Mouse (Mus musculus): ENCODE data around the gene Gsg1.

The Gsg1 gene

DNA sequence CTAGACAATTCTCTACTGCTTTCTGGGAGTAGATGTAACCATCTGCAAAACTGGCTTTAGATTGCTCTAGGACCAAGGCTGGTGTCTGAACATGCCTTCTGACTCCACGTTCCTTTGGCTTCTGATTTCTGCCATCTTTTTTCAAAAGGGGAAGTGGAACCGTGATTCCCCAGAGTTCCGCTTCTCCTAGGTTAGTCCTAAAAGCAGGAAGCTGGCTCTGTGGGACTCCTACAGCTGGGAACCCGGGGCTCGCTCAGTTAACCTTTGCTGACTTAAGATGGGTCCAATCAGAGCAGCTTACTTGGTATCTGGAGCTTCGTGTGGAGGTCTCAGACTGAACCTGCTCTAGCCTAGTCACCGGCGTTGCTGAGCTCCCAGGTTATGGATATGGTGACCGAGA is 7.0 kb upstream of the Gsg1 start:
- no peak for DNase-seq (ENCODE audit: low spot score in 2 of 2)

DNA sequence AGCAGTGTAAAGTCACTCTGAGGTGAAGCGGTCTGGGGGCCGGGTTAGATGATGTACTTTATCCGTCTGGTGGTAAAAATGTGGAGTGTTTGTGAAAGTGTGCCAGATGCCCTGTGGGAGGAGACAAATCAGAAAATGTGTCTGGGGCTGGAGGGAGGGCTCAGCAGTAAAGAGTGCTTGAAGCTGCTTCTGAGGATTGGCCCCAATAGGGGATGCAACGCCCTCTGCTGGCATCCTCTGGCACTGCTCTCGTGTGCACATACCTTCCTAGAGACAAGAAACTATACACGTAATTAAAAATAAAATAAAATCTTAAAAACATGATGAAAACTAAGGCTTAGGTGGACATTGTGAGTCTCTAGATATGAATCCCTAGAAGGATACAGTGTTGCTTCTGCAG is 6.3 kb upstream of the Gsg1 start:
- no peak for DNase-seq (ENCODE audit: low spot score in 2 of 2)

DNA sequence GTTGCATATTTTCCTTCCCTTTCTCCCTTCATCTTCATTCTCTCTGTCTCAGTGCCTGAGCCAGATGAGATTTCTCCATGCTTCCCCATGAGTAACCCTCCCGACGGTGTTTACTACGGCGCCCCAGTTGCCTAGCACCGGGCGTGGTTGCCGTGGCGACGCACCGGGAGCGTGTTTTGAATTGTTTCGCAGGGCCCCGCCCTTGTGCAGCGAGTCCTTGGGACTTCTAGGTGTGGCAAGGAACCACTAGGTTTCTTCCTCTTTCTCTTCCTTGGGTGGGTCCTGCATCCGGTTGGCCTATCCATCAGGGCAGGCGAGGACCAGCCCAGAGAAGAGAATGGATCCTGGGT is 1.4 kb downstream of the Gsg1 start:
- DNase-seq (ENCODE audit: low spot score in 2 of 2), result peak; percentile 87 to 89

DNA sequence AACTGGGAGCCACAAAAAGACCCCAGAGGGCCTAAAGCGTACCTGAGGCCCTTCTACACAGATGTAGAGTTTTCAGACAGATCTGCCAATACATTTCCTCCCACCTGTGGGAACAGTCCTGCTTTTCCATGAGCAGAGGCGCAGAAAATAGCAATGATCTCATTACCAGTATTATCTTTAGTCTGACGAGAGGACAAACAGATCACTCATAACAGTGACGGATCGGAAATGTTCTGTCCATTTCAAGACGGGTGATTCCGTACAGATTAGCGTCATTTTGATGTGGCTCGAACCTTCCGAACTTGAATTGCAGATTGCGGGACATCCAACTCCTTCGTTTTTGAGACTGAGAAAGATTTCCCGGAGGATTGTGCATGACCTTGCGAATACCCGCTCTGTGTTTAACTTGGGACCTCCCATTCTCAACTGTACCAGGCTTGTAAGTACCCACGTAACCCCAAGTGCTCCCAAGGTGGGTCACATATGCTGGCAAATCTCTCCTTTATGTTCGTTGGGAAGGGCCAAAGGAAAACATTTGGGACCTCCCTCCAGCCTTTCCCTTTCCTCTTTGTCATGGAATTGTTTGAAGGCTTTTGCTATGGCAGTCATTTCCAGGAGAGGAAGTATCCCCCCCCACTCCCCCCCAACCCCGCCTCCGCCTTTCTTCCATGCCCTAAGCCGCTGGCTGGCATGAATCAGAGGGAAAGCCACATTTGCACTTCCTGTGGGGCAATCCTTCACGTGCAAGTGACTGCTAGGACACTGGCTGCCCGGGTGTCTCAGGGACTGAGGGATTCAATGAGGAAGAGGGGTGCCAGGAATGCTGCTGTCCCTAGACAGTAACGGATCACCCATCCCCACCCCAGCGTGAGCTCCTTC is 2.1 kb downstream of the Gsg1 start:
- DNase-seq (ENCODE audit: low spot score in 2 of 2), result no peak

DNA sequence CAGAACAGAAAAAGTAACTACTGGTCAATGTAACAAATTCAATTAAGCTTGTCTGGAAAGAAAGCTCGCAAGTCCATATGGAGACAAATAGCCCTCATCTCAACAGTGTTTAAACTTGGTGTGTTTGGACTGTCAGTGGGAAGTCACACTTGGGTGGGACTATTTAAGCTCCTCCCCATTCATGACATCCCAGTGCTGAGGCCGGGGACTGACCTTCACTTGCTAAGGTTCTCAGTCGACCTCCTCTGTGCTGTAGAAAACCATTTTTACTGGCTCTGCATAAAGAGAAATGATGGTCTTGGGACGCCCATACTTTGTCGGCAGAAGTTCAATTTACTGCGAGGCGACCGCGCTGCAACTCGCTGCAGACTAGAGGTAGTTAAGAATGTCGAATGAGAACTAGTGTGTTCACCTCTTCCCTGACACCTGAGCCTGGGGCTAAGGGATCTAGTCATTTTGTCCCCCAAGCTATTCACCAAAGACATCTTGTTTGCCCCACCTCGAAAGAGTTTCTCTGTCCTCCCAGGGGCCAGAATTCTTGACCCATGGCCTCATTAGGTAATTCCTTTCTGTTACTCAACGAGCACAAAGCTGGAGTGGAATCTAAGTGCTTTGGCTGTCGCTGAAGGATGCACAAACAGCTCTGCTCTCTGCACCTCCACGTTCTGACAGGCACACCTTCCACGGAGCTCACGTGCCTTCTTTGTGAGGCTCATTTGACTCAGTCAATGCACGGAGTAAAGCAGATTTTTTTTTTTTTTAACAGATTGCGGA is 3.0 kb downstream of the Gsg1 start:
- peak in 1 of 2 experiments; percentile 20 for DNase-seq (ENCODE audit: low spot score in 2 of 2)

DNA sequence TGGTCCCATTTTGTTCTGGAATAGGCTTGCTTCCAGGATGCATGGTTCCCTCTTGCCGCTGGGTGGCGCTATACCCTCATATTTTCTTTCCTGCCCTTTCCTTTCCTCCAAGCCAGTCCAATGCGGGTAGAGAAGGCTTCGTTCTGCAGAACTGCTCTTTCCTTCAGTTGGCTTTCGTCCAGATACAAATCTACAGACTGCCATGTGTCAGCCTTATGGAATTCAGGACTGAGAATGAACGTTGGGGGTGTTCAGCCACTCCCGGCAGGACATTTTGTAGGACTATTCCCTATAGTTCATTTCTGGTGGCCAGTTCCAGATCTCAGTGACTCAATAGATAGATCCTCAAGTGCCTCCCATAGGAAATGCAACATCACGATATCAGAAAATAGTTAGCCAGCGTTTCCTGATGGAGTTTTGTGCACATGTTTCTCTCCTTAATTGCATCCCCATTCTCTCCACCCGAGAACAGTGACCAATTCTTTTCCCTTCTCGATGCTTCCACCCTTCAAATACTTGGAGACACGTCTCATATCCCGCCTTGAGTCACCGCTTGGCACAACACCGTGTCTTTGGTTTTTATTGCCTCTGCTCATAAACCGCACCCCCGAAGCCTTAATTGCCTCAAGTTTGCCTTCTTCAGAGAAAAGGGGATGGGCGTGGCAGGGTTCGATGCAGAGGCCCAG is 4.2 kb downstream of the Gsg1 start:
- peak; percentile 65 to 78 for DNase-seq (ENCODE audit: low spot score in 2 of 2)

DNA sequence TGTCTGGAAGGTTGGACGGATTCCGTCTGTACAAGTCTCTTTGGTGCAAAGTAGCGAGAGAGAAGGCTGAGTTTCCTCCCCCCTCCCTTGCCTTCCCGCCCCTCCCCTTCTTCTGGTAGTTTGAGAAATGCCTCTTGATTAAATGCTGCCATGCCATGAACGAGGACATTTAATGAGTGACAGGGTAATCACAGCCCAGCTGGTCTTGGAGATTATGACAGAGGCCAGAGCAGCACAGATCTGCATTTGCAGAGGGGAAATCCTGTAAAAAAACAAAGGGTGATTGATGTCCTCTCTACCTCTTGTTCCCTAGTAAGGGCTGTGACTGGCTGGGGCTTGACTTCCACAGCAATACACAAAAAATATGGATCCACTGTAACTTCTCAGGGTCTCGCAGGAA is 6.3 kb downstream of the Gsg1 start:
- DNase-seq (ENCODE audit: low spot score in 2 of 2), result no peak

DNA sequence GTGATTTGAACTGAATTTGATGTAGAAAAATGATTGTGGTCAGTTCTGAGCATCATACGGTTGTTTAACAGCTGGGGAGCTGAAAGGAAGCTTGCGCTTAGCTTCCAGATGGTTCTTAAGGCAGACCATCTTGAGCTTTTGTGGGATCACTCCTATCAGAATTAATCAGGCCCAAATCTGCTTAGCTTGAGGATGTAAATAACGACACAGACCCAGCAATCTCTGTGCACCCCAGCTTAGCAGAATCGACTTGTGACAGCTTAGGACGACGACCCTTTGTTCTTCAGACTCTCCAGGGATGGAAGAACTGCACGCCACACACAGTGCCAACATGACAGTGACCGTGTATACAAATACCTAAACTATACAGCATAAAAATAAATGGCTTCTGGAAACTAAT is 8.6 kb downstream of the Gsg1 start:
- no peak for DNase-seq (ENCODE audit: low spot score in 2 of 2)

DNA sequence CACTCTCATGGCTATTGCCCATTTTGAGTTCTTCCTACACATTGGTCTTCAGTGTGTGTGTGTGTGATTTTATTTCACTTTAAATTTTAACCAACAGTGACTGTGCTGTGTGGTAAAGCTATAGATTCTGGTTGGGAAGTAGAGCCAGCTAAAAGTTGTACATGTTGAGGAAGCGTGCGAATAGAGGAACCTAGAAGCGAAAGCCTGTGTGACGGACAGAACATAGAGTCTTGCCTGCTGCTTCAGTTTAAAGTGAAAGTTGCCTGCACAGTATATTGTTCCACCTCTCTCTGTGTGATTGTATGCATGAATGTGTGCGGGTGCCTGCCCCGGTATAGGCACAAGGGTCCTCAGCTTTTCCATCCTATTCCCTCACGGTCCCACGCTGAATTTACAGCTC is 13.8 kb downstream of the Gsg1 start:
- no peak for DNase-seq (ENCODE audit: low spot score in 2 of 2)

DNA sequence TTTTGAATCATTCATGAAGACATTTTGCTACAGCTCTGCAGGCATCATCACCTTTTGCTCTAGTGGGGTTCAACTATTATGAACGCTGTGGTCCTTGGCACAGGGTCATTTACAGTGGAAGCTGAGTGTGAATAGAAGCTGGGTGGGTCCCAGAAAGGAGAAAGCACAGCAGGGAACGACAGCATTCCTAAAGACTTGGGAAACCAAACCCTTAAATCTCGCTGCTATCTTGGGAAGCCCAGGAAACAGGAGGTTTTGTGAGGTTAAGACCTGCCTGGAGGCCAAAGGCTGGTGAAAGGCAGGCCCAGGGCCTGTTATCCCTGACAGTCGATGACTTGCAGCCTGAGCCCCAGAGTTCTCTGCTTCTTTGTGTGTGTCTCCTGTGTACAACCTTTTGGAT is 15.9 kb downstream of the Gsg1 start:
- DNase-seq (ENCODE audit: low spot score in 2 of 2), result no peak

DNA sequence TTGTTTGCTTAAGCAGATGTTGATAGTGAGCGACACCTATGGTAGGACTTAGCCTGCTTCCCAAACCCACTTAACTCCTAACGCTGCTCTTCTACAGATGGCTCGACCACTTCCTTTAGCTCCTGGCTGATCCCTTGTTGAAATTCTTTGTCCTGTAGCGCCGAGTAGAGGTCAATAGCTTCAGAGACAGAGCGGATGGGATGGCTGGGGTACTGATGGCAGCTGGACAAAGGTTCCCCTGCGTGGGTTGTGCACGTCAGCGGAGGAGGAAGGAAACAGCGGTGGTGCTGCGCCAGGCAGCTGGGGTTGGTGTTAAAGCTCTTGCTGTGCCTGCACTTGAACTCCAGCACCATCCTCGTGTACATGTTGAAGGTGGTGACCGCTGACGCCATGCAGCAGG is 16.8 kb downstream of the Gsg1 start:
- DNase-seq (ENCODE audit: low spot score in 2 of 2), result no peak

DNA sequence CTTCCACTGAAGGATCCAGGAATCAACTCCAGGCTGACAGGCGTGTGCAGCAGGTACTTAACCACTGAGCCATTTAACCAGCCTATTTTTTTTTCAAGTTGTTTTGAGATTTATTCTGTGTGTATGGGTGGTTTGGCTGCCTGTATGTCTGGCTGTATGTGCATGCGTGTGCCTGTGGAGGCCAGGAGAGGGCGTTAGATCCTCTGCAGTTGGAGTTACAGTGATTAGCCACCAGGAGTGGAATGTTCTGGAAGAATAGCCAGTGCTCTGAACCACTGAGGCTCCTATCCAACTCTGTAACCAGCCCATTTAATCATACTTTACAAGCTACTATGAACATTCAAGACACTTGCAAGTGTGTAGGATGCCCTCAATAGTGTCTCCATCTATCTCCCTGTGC is 17.6 kb downstream of the Gsg1 start:
- no peak for DNase-seq (ENCODE audit: low spot score in 2 of 2)

DNA sequence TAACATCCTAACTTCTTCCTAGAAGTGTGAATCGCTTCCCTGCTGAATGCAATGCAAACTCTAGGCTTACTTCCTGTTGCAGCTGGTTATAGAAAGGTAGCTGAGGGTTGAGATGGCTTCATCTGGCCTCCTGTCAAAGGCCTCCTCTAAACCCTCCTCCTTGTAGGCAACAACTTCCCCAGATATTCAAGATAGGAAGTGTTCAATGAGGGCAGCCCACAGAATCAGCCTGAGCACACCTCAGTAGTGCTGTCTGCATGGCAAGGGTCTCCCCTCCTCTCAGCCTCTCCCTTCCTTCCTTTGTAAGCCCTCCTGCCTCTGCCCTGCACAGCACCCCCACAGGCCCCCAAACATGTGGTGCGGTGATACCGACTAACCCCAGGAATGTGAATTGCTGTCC is 18.4 kb downstream of the Gsg1 start:
- DNase-seq (ENCODE audit: low spot score in 2 of 2), result no peak

DNA sequence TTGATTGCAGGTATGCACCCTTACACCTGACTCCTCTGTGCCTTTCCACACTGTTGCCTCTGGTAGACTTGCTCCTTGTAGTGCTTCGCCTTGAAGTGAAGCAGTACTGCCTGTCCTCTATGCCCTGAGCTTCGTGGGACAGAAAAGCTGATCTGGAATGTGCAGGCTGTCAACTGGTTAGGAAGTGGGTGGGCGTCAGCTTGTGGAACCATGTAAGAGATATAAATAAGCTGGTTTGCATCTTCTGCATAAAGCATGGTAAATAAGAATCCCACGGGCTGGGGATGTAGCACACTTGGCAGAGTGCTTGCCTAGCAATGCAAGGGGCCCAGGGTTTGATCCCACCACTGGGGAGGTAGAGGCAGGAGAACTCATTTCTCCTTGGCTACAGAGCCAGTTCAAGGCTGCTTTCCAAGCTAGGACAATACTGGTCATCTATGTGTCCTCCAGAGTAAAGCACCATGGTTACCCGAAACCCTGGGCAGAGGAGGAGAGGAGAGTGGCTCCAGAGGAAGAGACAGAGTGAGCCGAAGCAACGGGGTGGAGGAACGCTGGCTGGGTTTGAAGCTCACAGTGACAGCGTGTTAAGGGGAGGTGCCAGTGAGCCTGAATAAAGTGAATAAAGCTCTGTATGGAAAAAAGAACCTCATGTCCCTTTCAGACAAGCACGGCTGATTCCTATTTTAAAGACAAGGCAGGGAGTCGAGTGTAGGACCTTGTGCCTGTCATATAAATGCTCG is 21.5 kb downstream of the Gsg1 start:
- DNase-seq (ENCODE audit: low spot score in 2 of 2), result no peak

DNA sequence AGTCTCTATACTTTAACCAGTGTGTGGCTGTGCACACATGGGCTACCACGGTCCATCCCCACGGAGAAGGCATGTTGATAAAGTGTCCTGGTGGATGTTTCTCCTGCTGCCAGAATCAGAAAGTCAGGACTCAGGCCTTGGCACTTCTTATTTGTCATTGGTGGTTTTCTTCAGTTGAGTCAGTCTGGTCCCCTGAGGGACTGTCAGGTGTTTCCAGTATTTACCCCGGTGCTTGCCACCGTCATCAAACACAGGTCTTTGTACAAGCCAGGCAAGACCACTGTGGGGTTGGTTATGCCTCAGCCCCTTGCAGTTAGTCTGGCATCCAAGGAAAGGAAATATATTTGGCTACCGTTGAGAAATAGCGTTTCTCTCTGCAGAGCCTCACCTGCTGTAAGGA is 23.6 kb downstream of the Gsg1 start:
- DNase-seq (ENCODE audit: low spot score in 2 of 2), result no peak

DNA sequence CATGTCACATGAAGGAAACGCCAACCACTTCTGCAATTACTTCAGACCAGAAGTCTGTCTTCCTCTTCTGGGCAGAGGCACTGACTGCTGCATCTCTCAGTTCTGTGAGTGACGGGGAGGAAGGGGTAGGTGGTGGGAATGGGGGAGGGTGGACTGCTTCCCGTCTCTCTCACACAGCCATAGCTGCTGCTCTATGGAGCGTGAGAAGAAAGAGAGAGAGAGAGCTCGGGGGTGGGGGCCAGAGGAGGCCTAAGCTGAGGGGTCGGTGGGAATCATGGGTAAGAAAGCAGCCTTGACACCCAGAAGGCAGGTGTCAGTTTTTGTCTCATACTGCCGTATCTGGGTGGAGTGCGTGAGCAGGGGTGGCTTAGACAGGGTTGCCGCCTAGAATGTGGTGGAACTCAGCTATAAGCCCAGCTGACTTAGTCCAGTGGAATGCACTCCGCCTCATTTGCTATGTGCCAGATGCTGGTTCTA is 25.6 kb downstream of the Gsg1 start:
- no peak for DNase-seq (ENCODE audit: low spot score in 2 of 2)

DNA sequence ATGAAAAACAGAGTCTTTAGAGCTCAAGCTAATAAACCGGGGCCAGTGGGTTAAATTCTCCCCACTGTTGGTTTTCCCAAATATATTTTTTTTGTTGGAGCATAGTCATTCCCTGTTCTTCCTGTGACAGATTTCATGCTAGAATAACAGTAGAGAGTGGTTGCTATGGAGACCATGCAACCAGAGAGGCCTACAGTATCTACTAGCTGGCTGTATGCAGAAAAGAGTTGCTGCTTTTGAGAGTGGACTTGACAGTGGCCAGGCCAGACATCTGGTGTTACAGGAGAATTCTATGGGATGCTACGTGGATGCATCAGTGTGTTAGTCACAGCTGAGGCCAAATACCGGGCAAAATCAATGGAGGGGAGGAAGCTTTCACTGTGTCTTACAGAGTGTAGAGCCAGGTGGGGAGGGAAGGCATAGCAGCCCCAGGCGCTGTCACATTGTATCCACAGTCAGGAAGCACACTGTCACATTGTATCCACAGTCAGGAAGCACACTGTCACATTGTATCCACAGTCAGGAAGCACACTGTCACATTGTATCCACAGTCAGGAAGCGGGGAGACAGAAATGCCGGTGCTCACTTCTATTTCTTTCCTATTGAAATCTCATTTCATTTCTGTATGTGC is 30.2 kb downstream of the Gsg1 start:
- DNase-seq (ENCODE audit: low spot score in 2 of 2), result no peak

DNA sequence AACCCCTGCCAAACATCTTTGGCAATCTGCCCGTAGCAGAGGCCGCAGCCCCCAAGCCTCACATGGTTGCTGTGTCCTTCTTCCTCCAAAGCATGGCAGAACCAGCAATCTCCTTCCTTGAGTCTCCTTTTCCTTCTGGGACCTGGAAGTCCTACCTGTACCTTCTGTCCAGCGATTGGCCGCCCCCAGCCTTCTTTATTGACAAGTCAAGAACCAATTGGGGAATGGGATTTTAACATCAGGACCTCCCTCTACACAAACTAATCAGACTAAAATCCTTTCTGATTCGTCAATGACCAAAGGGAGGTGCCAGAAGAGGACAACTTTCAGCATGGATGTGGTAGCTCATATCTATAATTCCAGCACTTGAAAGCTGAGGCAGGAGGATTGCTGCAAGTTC is 34.2 kb downstream of the Gsg1 start:
- no peak for DNase-seq (ENCODE audit: low spot score in 2 of 2)

DNA sequence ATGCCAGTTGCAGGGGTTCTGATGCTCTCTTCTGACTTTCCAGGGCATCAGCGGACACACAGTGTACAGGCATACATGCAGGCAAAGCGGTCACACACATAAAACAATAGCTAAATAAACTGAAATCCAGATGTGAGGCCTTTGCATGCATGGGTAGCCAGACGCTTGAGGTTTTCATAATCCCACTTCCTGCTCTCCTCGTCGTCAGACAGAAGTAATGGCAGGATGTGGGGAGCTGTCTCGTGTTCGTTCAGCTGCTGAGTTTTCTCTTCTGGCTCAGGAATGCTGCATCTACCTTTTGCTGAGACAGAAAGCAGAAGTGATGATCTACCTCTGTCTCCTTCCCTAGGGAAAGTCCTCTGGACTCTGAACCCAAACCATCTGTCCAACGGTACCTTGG is 35.8 kb downstream of the Gsg1 start:
- DNase-seq (ENCODE audit: low spot score in 2 of 2), result no peak

DNA sequence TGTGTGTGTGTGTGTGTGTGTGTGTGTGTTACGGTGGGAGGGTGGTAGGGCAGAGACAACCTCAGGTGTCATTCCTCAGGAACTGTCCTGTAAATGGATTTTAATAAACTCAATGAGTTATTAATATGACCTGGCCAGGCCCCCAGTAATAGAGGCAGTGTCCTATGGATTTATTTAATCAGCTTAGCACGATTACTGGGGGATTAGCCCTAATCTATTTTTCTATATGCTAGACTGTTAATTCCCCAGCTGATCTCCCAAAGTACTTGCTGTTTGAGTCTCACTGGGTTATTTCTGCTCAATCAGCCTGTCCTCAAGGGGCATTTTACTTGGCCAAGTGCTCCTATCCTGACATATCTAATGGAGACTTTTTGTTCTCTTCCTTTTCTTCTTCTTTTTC is 41.5 kb downstream of the Gsg1 start:
- no peak for DNase-seq (ENCODE audit: low spot score in 2 of 2)

DNA sequence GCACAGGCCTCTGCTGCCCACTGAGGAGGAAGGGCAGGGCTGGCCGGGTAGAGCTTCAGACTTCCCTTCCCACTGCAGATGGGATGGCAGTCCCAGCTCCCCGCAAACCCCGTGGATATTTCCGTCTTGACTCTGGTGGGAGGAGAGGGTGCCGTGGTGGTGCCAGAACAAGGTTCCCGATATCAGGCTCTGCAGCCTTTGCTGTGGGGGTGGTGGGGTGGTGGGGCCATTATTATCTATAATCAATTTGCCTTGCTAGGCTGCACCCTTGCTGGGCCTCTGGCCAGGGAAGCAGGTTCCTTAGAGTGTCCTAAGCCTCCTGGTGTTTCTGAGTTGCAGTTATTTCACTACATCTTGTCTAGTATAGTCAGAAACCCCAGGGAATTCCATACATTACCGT is 43.0 kb downstream of the Gsg1 start:
- no peak for DNase-seq (ENCODE audit: low spot score in 2 of 2)
